Mouse (Mus musculus) C2C12 (cell line): Measurements from ENCODE around the gene Zc3h7a. TPM values are rescaled to one million over a fixed set of nuclear protein-coding genes. Genes with fewer than 3 reads are reported as not detected.

ENCODE experiments used
- H3K27me3 ChIP-seq: one replicate; pipeline ENCODE4 v1.6.1; 2011; ENCODE audit not compliant: control insufficient read depth, insufficient read depth, insufficient read length
- H3K36me3 ChIP-seq: one replicate; pipeline ENCODE4 v1.6.1; 2011; ENCODE audit not compliant: control insufficient read depth, insufficient read depth
- H3K4me3 ChIP-seq: one replicate; pipeline ENCODE4 v1.5.1; 2011; ENCODE audit warnings: mild to moderate bottlenecking, control low read depth; ENCODE audit not compliant: poor library complexity, insufficient read depth, severe bottlenecking
- H3K79me2 ChIP-seq: one replicate; pipeline ENCODE4 v1.6.1; 2011; ENCODE audit not compliant: control insufficient read depth, insufficient read depth
- H3K79me3 ChIP-seq: one replicate; pipeline ENCODE4 v1.6.1; 2011; ENCODE audit warnings: low read depth, control low read depth
- H3ac ChIP-seq: one replicate; pipeline ENCODE3; 2011; ENCODE audit warnings: low read depth; ENCODE audit not compliant: control insufficient read depth, insufficient read length
- CEBPB ChIP-seq: IDR thresholded peaks from one replicate; pipeline ENCODE4 v1.6.1; 2011; ENCODE audit warnings: low read depth, mild to moderate bottlenecking, control low read depth, moderate library complexity
- CTCF ChIP-seq: IDR thresholded peaks from one replicate; pipeline ENCODE4 v1.5.1; 2011; ENCODE audit not compliant: control insufficient read depth, insufficient read depth, insufficient read length
- FOSL1 ChIP-seq: IDR thresholded peaks from one replicate; pipeline ENCODE4 v1.8.0; 2011; ENCODE audit warnings: mild to moderate bottlenecking, low read length; ENCODE audit not compliant: poor library complexity, insufficient read depth, severe bottlenecking
- MAX ChIP-seq: IDR thresholded peaks from one replicate; pipeline ENCODE4 v1.6.1; 2011; ENCODE audit warnings: mild to moderate bottlenecking, control low read depth
- MYOD1 ChIP-seq: IDR thresholded peaks from one replicate; pipeline ENCODE4 v1.6.1; 2011; ENCODE audit warnings: low read depth; ENCODE audit not compliant: control insufficient read depth, insufficient read length
- MYOG ChIP-seq: IDR thresholded peaks from one replicate; pipeline ENCODE4 v1.6.1; 2011; ENCODE audit not compliant: control insufficient read depth, insufficient read length; ENCODE audit errors: extremely low read depth
- USF1 ChIP-seq: IDR thresholded peaks from one replicate; pipeline ENCODE4 v1.6.1; 2011; ENCODE audit warnings: low read depth, mild to moderate bottlenecking, control low read depth, moderate library complexity
- polyA plus RNA-seq: library from polyadenylated mRNA; unstranded; fragments of >200 nt; fragmentation: generic; extraction: Trizol; gene quantifications from one replicate; pipeline ENCODE4 v1.2.1, GENCODE M21; 2012; ENCODE audit warnings: missing spikeins

Gene Zc3h7a
- polyA plus RNA-seq, 1 experiment = 10.2 TPM

GRCm38 (mm10) chr16:11122625-11123024 lies 53.6 kb downstream of the Zc3h7a start:
- TF ChIP-seq CEBPB = no peak
- no peak for TF ChIP-seq MAX
- TF ChIP-seq MYOD1 = no peak
- no peak for TF ChIP-seq MYOG
- TF ChIP-seq CTCF = no peak
- no peak for TF ChIP-seq FOSL1
- no peak for TF ChIP-seq USF1
- H3ac ChIP-seq = no peak overlapping the region
- H3K27me3 ChIP-seq = no peaks in the 10 kb centered on the region
- H3K36me3 ChIP-seq = peaks cover 66% of the 10 kb centered on the region
- H3K79me2 ChIP-seq = peaks cover under 1% of the 10 kb centered on the region
- no peak overlapping the region for H3K4me3 ChIP-seq
- peaks cover 7% of the 10 kb centered on the region for H3K79me3 ChIP-seq

DNA sequence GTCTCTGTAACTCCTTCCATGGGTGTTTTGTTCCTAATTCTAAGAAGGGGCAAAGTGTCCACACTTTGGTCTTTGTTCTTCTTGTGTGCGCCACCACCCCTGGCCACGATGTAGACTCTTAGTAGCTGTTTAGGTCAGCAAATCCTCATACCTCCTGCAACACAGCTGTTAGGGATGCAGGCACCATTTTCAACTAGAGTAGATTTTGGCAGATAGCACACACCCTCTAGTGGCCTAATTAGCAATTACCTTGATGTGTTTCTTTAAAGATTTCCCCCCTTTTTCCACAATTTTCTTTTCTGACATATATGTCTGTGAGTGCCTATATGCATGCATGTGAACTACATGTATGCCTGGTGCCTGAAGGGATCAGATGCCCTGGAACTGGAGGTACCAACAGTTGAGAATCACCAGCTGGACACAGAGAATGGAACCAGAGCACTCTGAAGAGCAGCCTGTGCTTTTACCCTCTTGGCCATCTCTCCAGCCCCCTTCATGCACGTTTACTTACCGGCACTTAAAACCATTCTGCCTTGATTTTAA lies 66.9 kb downstream of the Zc3h7a start:
- no peaks in the 10 kb centered on the region for H3K27me3 ChIP-seq
- no peak overlapping the region for H3K4me3 ChIP-seq
- no peaks in the 10 kb centered on the region for H3K79me3 ChIP-seq
- TF ChIP-seq USF1 = no peak
- TF ChIP-seq FOSL1 = no peak
- no peak for TF ChIP-seq CEBPB
- TF ChIP-seq MAX = no peak
- TF ChIP-seq MYOG = no peak
- no peak for TF ChIP-seq MYOD1
- TF ChIP-seq CTCF = no peak
- peaks cover 24% of the 10 kb centered on the region for H3K36me3 ChIP-seq
- no peak overlapping the region for H3ac ChIP-seq
- no peaks in the 10 kb centered on the region for H3K79me2 ChIP-seq

DNA sequence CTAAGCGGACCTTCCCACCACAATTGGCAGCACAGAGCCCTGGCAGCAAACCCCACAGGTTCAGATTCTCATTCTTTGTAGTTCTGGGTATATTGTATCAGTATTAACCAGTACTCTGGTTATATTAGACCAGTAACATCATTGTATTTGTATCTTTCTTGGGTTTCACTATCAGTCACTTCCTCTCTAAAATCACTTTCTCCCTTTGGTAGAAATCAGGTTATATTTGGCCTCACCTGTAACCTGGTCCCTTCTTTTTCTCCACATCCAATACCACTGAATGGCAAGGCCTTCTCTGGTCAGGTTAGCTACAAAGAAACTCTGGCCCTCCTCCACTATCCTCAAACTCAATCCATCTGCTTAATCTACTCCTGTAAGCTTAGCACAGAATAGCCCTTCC lies 71.3 kb downstream of the Zc3h7a start:
- Histone ChIP-seq H3K27me3 (no peaks in the 10 kb centered on the region), H3K36me3 (peaks cover 21% of the 10 kb centered on the region), H3K4me3 (no peak overlapping the region), H3ac (no peak overlapping the region), H3K79me3 (no peaks in the 10 kb centered on the region), H3K79me2 (no peaks in the 10 kb centered on the region)
- TF ChIP-seq USF1 (no peak), MYOD1 (no peak), MYOG (no peak), CEBPB (no peak), MAX (no peak), FOSL1 (no peak), CTCF (no peak)

- peaks cover 14% of the 10 kb centered on the region for H3K36me3 ChIP-seq
- H3K79me3 ChIP-seq = no peaks in the 10 kb centered on the region
- no peak overlapping the region for H3K4me3 ChIP-seq
- TF ChIP-seq MYOD1 = no peak
- TF ChIP-seq CEBPB = no peak
- no peak for TF ChIP-seq MYOG
- no peak for TF ChIP-seq CTCF
- no peak for TF ChIP-seq FOSL1
- TF ChIP-seq MAX = no peak
- TF ChIP-seq USF1 = no peak
- no peaks in the 10 kb centered on the region for H3K27me3 ChIP-seq
- no peak overlapping the region for H3ac ChIP-seq
- H3K79me2 ChIP-seq = no peaks in the 10 kb centered on the region
These were observed 78.9 kb downstream of the Zc3h7a start for GRCm38 (mm10) chr16:11097301-11097700.

GRCm38 (mm10) chr16:11093717-11094386 lies 82.3 kb downstream of the Zc3h7a start:
- H3K4me3 ChIP-seq = no peak overlapping the region
- TF ChIP-seq CEBPB (no peak), CTCF (no peak), MAX (no peak), MYOG (no peak), MYOD1 (no peak), USF1 (no peak), FOSL1 (no peak)
- H3K36me3 ChIP-seq = peaks cover 34% of the 10 kb centered on the region

More at GRCm38 (mm10) chr16:11093717-11094386, 82.3 kb downstream of the Zc3h7a start:
- H3K79me2 ChIP-seq = no peaks in the 10 kb centered on the region
- no peaks in the 10 kb centered on the region for H3K27me3 ChIP-seq
- no peak overlapping the region for H3ac ChIP-seq
- no peaks in the 10 kb centered on the region for H3K79me3 ChIP-seq
